Comparison of ENCODE assay signal across 27 mouse cellular contexts in genomic region chr16:87701891-87702290, GRCm38 (mm10). TPM values are rescaled to one million over a fixed set of nuclear protein-coding genes. Genes with fewer than 3 reads are reported as not detected.
A peak's percentile ranks its signal among the peaks of the same experiment; 100 is the strongest.
DNase-seq lines count a peak whose midpoint lies in the region; ATAC-seq and TF ChIP-seq lines count a peak whose summit lies in the region.
"Had no signal": no experiment of that assay in that cellular context is flagged by ENCODE, and none has a peak within 500 bp of the region (broad histone marks: within the 10 kb centered on the region; RNA-seq: fewer than 3 reads in every experiment).

No protein-coding gene starts in this region.

- H3K4me2 ChIP-seq in intestine, postnatal 0 days (replicated peaks; ENCODE audit: low read depth) = peak overlapping the region; percentile 22; the same call in 1 of the 2 replicates
- H3K4me2 ChIP-seq in intestine, embryonic 15.5 days (replicated peaks) = no peak overlapping the region
- H3K4me2 ChIP-seq in forebrain, embryonic 11.5 days (ENCODE audit: low read depth, low read length, severe bottlenecking) = no peak overlapping the region
- H3K4me2 ChIP-seq: heart, embryonic 12.5 days; limb, embryonic 12.5 days; midbrain, embryonic 15.5 days; neural tube, embryonic 15.5 days; stomach, embryonic 15.5 days had no signal

- H3K9ac ChIP-seq in intestine, postnatal 0 days (ENCODE audit: low read depth, low read length) = no peak overlapping the region
- H3K9ac ChIP-seq in intestine, embryonic 15.5 days = no peak overlapping the region
- H3K9ac ChIP-seq in forebrain, embryonic 11.5 days (ENCODE audit: low read length) = no peak overlapping the region
- H3K9ac ChIP-seq: heart, embryonic 12.5 days; limb, embryonic 12.5 days; midbrain, embryonic 15.5 days; neural tube, embryonic 15.5 days; stomach, embryonic 15.5 days had no signal

- no peaks in the 10 kb centered on the region for H3K27me3 ChIP-seq in intestine, postnatal 0 days (replicated peaks; ENCODE audit: control insufficient read depth, insufficient read depth, low read length)
- no peaks in the 10 kb centered on the region for H3K27me3 ChIP-seq in intestine, embryonic 15.5 days (replicated peaks)
- H3K27me3 ChIP-seq in forebrain, embryonic 11.5 days (ENCODE audit: control insufficient read depth, insufficient read depth, low read length) = no peaks in the 10 kb centered on the region; the same call in 1 of the 2 replicates
- H3K27me3 ChIP-seq: heart, embryonic 12.5 days; midbrain, embryonic 15.5 days; neural tube, embryonic 15.5 days; stomach, embryonic 15.5 days had no signal

- ATAC-seq in intestine, postnatal 0 days = no peak
- ATAC-seq in intestine, embryonic 15.5 days = no peak
- ATAC-seq in forebrain, embryonic 11.5 days (replicated peaks; ENCODE audit: low FRiP score) = no peak
- ATAC-seq: forebrain, embryonic 14.5 days; hindbrain, embryonic 16.5 days; midbrain, embryonic 15.5 days had no signal

- no peaks in the 10 kb centered on the region for H3K9me3 ChIP-seq in intestine, postnatal 0 days (ENCODE audit: control insufficient read depth)
- no peaks in the 10 kb centered on the region for H3K9me3 ChIP-seq in intestine, embryonic 15.5 days
- H3K9me3 ChIP-seq in forebrain, embryonic 11.5 days (ENCODE audit: control insufficient read depth, low read length) = no peaks in the 10 kb centered on the region
- H3K9me3 ChIP-seq: heart, embryonic 12.5 days; limb, embryonic 12.5 days; midbrain, embryonic 10.5 days; midbrain, embryonic 15.5 days; neural tube, embryonic 15.5 days; stomach, embryonic 15.5 days had no signal

- no peak overlapping the region for H3K27ac ChIP-seq in intestine, postnatal 0 days (ENCODE audit: low read depth, low read length)
- no peak overlapping the region for H3K27ac ChIP-seq in intestine, embryonic 15.5 days
- no peak overlapping the region for H3K27ac ChIP-seq in forebrain, embryonic 11.5 days (ENCODE audit: low read depth, low read length)
- H3K27ac ChIP-seq: limb, embryonic 12.5 days; macrophage; midbrain, embryonic 10.5 days; midbrain, embryonic 15.5 days; neural tube, embryonic 15.5 days; stomach, embryonic 15.5 days had no signal

- 65% methylated on average over 2 of the region's 2 CpGs for WGBS in intestine, postnatal 0 days
- 80% methylated on average over 2 of the region's 2 CpGs for WGBS in intestine, embryonic 15.5 days
- WGBS in forebrain, embryonic 11.5 days = 84% methylated on average over 2 of the region's 2 CpGs

- no peak overlapping the region for H3K4me3 ChIP-seq in intestine, postnatal 0 days (ENCODE audit: low read depth, low read length)
- no peak overlapping the region for H3K4me3 ChIP-seq in intestine, embryonic 15.5 days (replicated peaks)
- H3K4me3 ChIP-seq in forebrain, embryonic 11.5 days (ENCODE audit: low read depth, low read length) = no peak overlapping the region
- H3K4me3 ChIP-seq: heart, embryonic 12.5 days; limb, embryonic 12.5 days; midbrain, embryonic 10.5 days; midbrain, embryonic 15.5 days; neural tube, embryonic 15.5 days; stomach, embryonic 15.5 days had no signal

- TF ChIP-seq CTCF in intestine, postnatal 0 days (IDR thresholded peaks at IDR 0.05; ENCODE audit: low read depth) = no peak

- H3K36me3 ChIP-seq in intestine, postnatal 0 days (ENCODE audit: control insufficient read depth, insufficient read depth) = no peaks in the 10 kb centered on the region
- no peaks in the 10 kb centered on the region for H3K36me3 ChIP-seq in intestine, embryonic 15.5 days
- H3K36me3 ChIP-seq in forebrain, embryonic 11.5 days (ENCODE audit: control insufficient read depth, insufficient read depth, low read length) = no peaks in the 10 kb centered on the region
- H3K36me3 ChIP-seq: heart, embryonic 12.5 days; limb, embryonic 12.5 days; midbrain, embryonic 10.5 days; midbrain, embryonic 15.5 days; neural tube, embryonic 15.5 days; stomach, embryonic 15.5 days had no signal

- H3K4me1 ChIP-seq in intestine, postnatal 0 days (replicated peaks; ENCODE audit: control insufficient read depth, insufficient read depth, low read length) = peaks cover 12% of the 10 kb centered on the region
- H3K4me1 ChIP-seq in intestine, embryonic 15.5 days (replicated peaks) = peaks cover 41% of the 10 kb centered on the region
- H3K4me1 ChIP-seq in forebrain, embryonic 11.5 days (replicated peaks; ENCODE audit: control insufficient read depth, insufficient read depth, low read length) = peaks cover 13% of the 10 kb centered on the region

- DNase-seq in kidney, adult 9 months = peak; percentile 81
- no peak for DNase-seq in kidney, postnatal 10 days
- peak; percentile 47 for DNase-seq in kidney, postnatal 14 days
- peak; percentile 48 to 72 for DNase-seq in kidney, postnatal 25 days
- no peak for DNase-seq in right cerebral cortex, postnatal 10 days (ENCODE audit: low spot score in 2 of 2)
- DNase-seq in forebrain, embryonic 11.5 days (ENCODE audit: low spot score) = no peak
- DNase-seq: adrenal gland, postnatal 25 days; B cell, adult 2 months; cerebellum, adult 18-20 months; cerebellum, postnatal 10 days; gastrocnemius, postnatal 14 days; heart, postnatal 10 days; lung, adult 2 months; lung, postnatal 10 days; retina, postnatal 1 day; right cerebral cortex, postnatal 25 days had no signal

RNA-seq across cellular contexts. Expression of gene Bach1, which starts 3.1 kb away (rescaled TPM):
- polyA plus RNA-seq in intestine, postnatal 0 days (2015; fragmentation: Nextera tagmentation; extraction: Ambion mirVana) = 21.3 and 22.8 TPM in 2 replicates
- 17.4 and 19.7 TPM in 2 replicates for polyA plus RNA-seq in intestine, embryonic 15.5 days (2015; fragmentation: Nextera tagmentation; extraction: Ambion mirVana)
- polyA plus RNA-seq in forebrain, embryonic 11.5 days (2014; fragmentation: Nextera tagmentation; extraction: Ambion mirVana) = 18.5 and 18.9 TPM in 2 replicates

Comparison
In these comparisons a context has a peak if more than half of its experiments do, and no peak if none do; other contexts are left out.
1. DNase-seq: peak in kidney, adult 9 months (single experiment), kidney, postnatal 14 days (single experiment) and kidney, postnatal 25 days (2 of 2); none in kidney, postnatal 10 days (single experiment), right cerebral cortex, postnatal 10 days (0 of 2) and forebrain, embryonic 11.5 days (single experiment).